Mouse (Mus musculus) thymus, adult 2 months (tissue): ENCODE results near the gene Eif5.

ENCODE experiments used
- CTCF ChIP-seq: fragments of 200-500 bp; IDR thresholded peaks from 2 replicates; pipeline ENCODE4 v1.5.1; 2012; ENCODE audit warnings: mild to moderate bottlenecking, control low read depth, low read length, moderate library complexity, borderline replicate concordance; ENCODE audit not compliant: control insufficient read depth, poor library complexity, insufficient read depth; ENCODE audit errors: extremely low read depth
- POLR2A ChIP-seq: fragments of 200-500 bp; IDR thresholded peaks from 2 replicates; pipeline ENCODE4 v1.6.1; 2012; ENCODE audit warnings: mild to moderate bottlenecking, low read length, control low read depth, moderate library complexity; ENCODE audit not compliant: control insufficient read depth, poor library complexity, insufficient read depth; ENCODE audit errors: extremely low read depth

DNA sequence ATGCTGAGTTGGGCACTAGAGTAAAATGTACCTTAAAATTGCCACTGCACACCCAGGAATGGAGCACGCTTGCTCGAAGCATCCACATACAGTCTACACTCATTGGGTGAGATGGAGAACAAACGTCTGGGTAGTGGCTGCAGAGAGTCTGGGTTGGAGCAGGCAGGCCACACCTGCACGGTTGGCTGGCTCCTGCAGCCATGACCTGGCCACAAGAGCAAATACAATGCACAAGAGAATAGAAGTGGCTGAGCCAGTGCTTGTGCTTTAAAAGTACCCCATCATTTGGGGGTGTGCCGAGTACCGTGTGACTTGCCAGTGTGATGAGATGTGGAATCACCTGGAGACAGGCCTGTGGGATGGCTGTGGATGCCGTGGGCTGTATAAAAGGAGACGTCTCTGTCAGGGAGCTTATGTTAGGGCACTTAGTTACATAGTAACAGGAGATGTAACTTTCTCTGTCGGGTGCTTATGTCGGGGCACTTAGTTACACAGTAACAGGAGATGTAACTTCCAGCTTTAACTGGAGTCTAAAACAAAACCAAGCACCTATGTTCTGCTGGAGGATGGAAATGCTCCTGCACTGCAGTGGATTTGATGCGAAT, 48.5 kb upstream of the Eif5 start:
- TF ChIP-seq POLR2A (no peak), CTCF (no peak)
